Comparison of ENCODE assay signal across 8 mouse cellular contexts in genomic region chr11:86807001-86807477, GRCm38 (mm10). TPM values are rescaled to one million over a fixed set of nuclear protein-coding genes. Genes with fewer than 3 reads are reported as not detected.
DNase-seq lines count a peak whose midpoint lies in the region; ATAC-seq lines count a peak whose summit lies in the region.

No protein-coding gene starts in this region.

- no peaks in the 10 kb centered on the region for H3K27me3 ChIP-seq in limb, embryonic 11.5 days (ENCODE audit: control insufficient read depth, insufficient read depth, low read length)
- H3K27me3 ChIP-seq in midbrain, embryonic 11.5 days (ENCODE audit: control insufficient read depth, insufficient read depth, low read length), result no peaks in the 10 kb centered on the region

- peak; percentile 68 for DNase-seq in 416B (ENCODE audit: low read depth)
- peak; percentile 42 for DNase-seq in adipocyte (ENCODE audit: low spot score)
- peak; percentile 86 for DNase-seq in embryo, embryonic 11 days
- peak; percentile 28 for DNase-seq in gastrocnemius, postnatal 25 days
- DNase-seq in kidney, adult 18-20 months, result peak; percentile 64
- peak; percentile 75 for DNase-seq in limb, embryonic 11.5 days (ENCODE audit: low spot score)
- DNase-seq in midbrain, embryonic 11.5 days (ENCODE audit: low spot score, missing footprints), result peak; percentile 96
- DNase-seq in right cerebral cortex, postnatal 4 days, result peak; percentile 54

- peak overlapping the region; percentile 94 for H3K4me3 ChIP-seq in limb, embryonic 11.5 days (ENCODE audit: low read depth, low read length)
- H3K4me3 ChIP-seq in midbrain, embryonic 11.5 days (ENCODE audit: low read depth, low read length), result peak overlapping the region; percentile 90

- no peaks in the 10 kb centered on the region for H3K9me3 ChIP-seq in limb, embryonic 11.5 days (ENCODE audit: control insufficient read depth, low read length)
- no peaks in the 10 kb centered on the region for H3K9me3 ChIP-seq in midbrain, embryonic 11.5 days (ENCODE audit: control insufficient read depth, low read length)

- peak overlapping the region; percentile 53 for H3K4me2 ChIP-seq in limb, embryonic 11.5 days (ENCODE audit: low read depth, severe bottlenecking)
- peak overlapping the region; percentile 59 for H3K4me2 ChIP-seq in midbrain, embryonic 11.5 days

- WGBS in limb, embryonic 11.5 days, result under 1% methylated on average over 25 of the region's 25 CpGs
- WGBS in midbrain, embryonic 11.5 days, result under 1% methylated on average over 25 of the region's 25 CpGs

- H3K27ac ChIP-seq in limb, embryonic 11.5 days (replicated peaks; ENCODE audit: low read depth, low read length), result 0 out of 2 replicates have a peak overlapping the region, but pooled peaks have one; percentile 49
- H3K27ac ChIP-seq in midbrain, embryonic 11.5 days (ENCODE audit: low read depth, low read length), result peak overlapping the region; percentile 83

- H3K4me1 ChIP-seq in limb, embryonic 11.5 days (ENCODE audit: control insufficient read depth, insufficient read depth, low read length), result no peaks in the 10 kb centered on the region
- peaks cover 3% of the 10 kb centered on the region; the same call in 1 of the 2 replicates for H3K4me1 ChIP-seq in midbrain, embryonic 11.5 days (ENCODE audit: control insufficient read depth, insufficient read depth, low read length)

- peak overlapping the region; percentile 72 for H3K9ac ChIP-seq in limb, embryonic 11.5 days (ENCODE audit: low read length)
- peak overlapping the region; percentile 81 for H3K9ac ChIP-seq in midbrain, embryonic 11.5 days (ENCODE audit: low read length)

- peaks cover 4% of the 10 kb centered on the region; the same call in 1 of the 2 replicates for H3K36me3 ChIP-seq in limb, embryonic 11.5 days (ENCODE audit: control insufficient read depth, insufficient read depth, low read length)
- H3K36me3 ChIP-seq in midbrain, embryonic 11.5 days (ENCODE audit: control insufficient read depth, insufficient read depth, low read length), result no peaks in the 10 kb centered on the region; the same call in 1 of the 2 replicates

- peak; percentile 77; the same call in 1 of the 2 replicates for ATAC-seq in limb, embryonic 11.5 days (ENCODE audit: insufficient number of reproducible peaks, low FRiP score, low TSS enrichment, low read depth)
- ATAC-seq in midbrain, embryonic 11.5 days (ENCODE audit: low FRiP score), result peak; percentile 91

RNA-seq across cellular contexts. Expression of gene Dhx40, which starts 0.5 kb away (rescaled TPM):
- total RNA-seq in gastrocnemius, postnatal 25 days (2021), result 10 to 100 TPM; 11.4 to 12.1 TPM
- polyA plus RNA-seq in limb, embryonic 11.5 days (2014; fragmentation: Nextera tagmentation; extraction: Ambion mirVana), result 40.2 and 43.8 TPM in 2 replicates
- 55.0 and 57.8 TPM in 2 replicates for polyA plus RNA-seq in midbrain, embryonic 11.5 days (2014; fragmentation: Nextera tagmentation; extraction: Ambion mirVana)

RNA-seq across cellular contexts. Expression of gene Cltc, which starts 49.7 kb away (rescaled TPM):
- total RNA-seq in gastrocnemius, postnatal 25 days (2021), result 100 to 1,000 TPM; 111 to 112 TPM
- polyA plus RNA-seq in limb, embryonic 11.5 days (2014; fragmentation: Nextera tagmentation; extraction: Ambion mirVana), result 143 and 157 TPM in 2 replicates
- polyA plus RNA-seq in midbrain, embryonic 11.5 days (2014; fragmentation: Nextera tagmentation; extraction: Ambion mirVana), result 173 and 189 TPM in 2 replicates

Comparison
In these comparisons a context has a peak if more than half of its experiments do, and no peak if none do; other contexts are left out.
1. Peak in every context shown above with its lines: DNase-seq, ATAC-seq, H3K4me3 ChIP-seq and H3K27ac ChIP-seq.
2. DNase-seq: peak in every context shown above with its lines; median percentile 96 in midbrain, embryonic 11.5 days; 86 in embryo, embryonic 11 days; 75 in limb, embryonic 11.5 days; 68 in 416B; 64 in kidney, adult 18-20 months; 54 in right cerebral cortex, postnatal 4 days; 42 in adipocyte; 28 in gastrocnemius, postnatal 25 days.